Mouse (Mus musculus) heart, postnatal 0 days (tissue): ENCODE data around the gene Sox8. TPM values are rescaled to one million over a fixed set of nuclear protein-coding genes. Genes with fewer than 3 reads are reported as not detected.
A peak's percentile ranks its signal among the peaks of the same experiment; 100 is the strongest.

Experiments
- ATAC-seq: fragments of 200-750 bp; cut with Nextera tagmentation; 2 replicates; pipeline ENCODE4 v1.8.0; 2017; ENCODE audit warnings: low read depth, moderate number of reproducible peaks, moderate library complexity; ENCODE audit not compliant: insufficient read depth
- DNase-seq: peaks from one replicate; pipeline ENCODE4 v3.0.0-alpha.2; 2016; ENCODE audit warnings: low spot score
- H3K27ac ChIP-seq: fragments of 300-500 bp; sonication (generic); 2 replicates; pipeline ENCODE4 v1.5.1; 2014; ENCODE audit warnings: low read depth, mild to moderate bottlenecking
- H3K27me3 ChIP-seq: fragments of 300-500 bp; sonication (generic); 2 replicates; pipeline ENCODE4 v1.6.1; 2014; ENCODE audit warnings: low read length, mixed read lengths; ENCODE audit not compliant: control insufficient read depth, insufficient read depth
- H3K36me3 ChIP-seq: fragments of 300-500 bp; sonication (generic); replicated peaks from 2 replicates; pipeline ENCODE4 v1.6.1; 2014; ENCODE audit warnings: low read length, mixed read lengths; ENCODE audit not compliant: control insufficient read depth, insufficient read depth
- H3K4me1 ChIP-seq: fragments of 300-500 bp; sonication (generic); 2 replicates; pipeline ENCODE4 v1.6.1; 2014; ENCODE audit warnings: antibody characterized with exemption; ENCODE audit not compliant: control insufficient read depth, insufficient read depth
- H3K4me2 ChIP-seq: fragments of 300-500 bp; sonication (generic); 2 replicates; pipeline ENCODE4 v1.6.1; 2014; ENCODE audit warnings: low read depth, mild to moderate bottlenecking, low read length, moderate library complexity
- H3K4me3 ChIP-seq: fragments of 300-500 bp; sonication (generic); 2 replicates; pipeline ENCODE4 v1.5.1; 2014; ENCODE audit warnings: low read depth, low read length
- H3K9ac ChIP-seq: fragments of 300-500 bp; sonication (generic); replicated peaks from 2 replicates; pipeline ENCODE4 v1.6.1; 2014; ENCODE audit warnings: low read depth, low read length, mixed read lengths
- H3K9me3 ChIP-seq: fragments of 300-500 bp; sonication (generic); replicated peaks from 2 replicates; pipeline ENCODE4 v1.6.1; 2016; ENCODE audit warnings: low read length; ENCODE audit not compliant: control insufficient read depth
- CTCF ChIP-seq: IDR thresholded peaks from 2 replicates; pipeline ENCODE4 v1.5.1; 2016; ENCODE audit warnings: antibody characterized with exemption, control low read depth, low read depth
- EP300 ChIP-seq: IDR thresholded peaks from 2 replicates; pipeline ENCODE4 v1.6.1; 2016; ENCODE audit warnings: antibody characterized with exemption, low read depth
- WGBS: fragments of 180-500 bp; shearing (Covaris S2); extraction: QIAGEN DNeasy Blood & Tissue Kit; methylation state at CpG from one replicate; pipeline ENCODE4 v1.1.7; 2014; 5-methylcytosine and 5-hydroxymethylcytosine counted together
- polyA plus RNA-seq: library from polyadenylated mRNA; unstranded; fragments of >200 nt; fragmentation: Nextera tagmentation; extraction: Ambion mirVana; gene quantifications from 2 replicates; pipeline ENCODE4 v1.2.1, GENCODE M21; 2015
- total RNA-seq: library from RNA; depleted of rRNA; stranded (reverse); fragments of >200 nt; gene quantifications from 2 replicates; pipeline ENCODE4 v1.2.3, GENCODE M21; 2014; ENCODE audit warnings: low replicate concordance

Gene Sox8
- total and polyA plus RNA-seq, 2 experiments from 2014 or later = 0.11 TPM; not detected in 1

GRCm38 (mm10) chr17:25579332-25580047 is 9.0 kb upstream of the Sox8 start:
- DNase-seq (no peak), ATAC-seq (peak; percentile 25)
- TF ChIP-seq CTCF (no peak), EP300 (no peak)
- WGBS = 6% methylated on average over 21 of the region's 21 CpGs
- Histone ChIP-seq H3K36me3 (no peaks in the 10 kb centered on the region), H3K4me2 (peak overlapping the region; percentile 82), H3K27ac (peak overlapping the region; percentile 83), H3K4me3 (peak overlapping the region; percentile 66), H3K27me3 (no peaks in the 10 kb centered on the region), H3K9me3 (no peaks in the 10 kb centered on the region), H3K9ac (peak overlapping the region; percentile 85), H3K4me1 (peaks cover 49% of the 10 kb centered on the region)

GRCm38 (mm10) chr17:25578920-25579319 is 8.4 kb upstream of the Sox8 start, which contains the start of gene Lmf1:
Gene Lmf1 (plus strand): TSS chr17:25579085.
- peaks cover 49% of the 10 kb centered on the region for H3K4me1 ChIP-seq
- under 1% methylated on average over 31 of the region's 31 CpGs for WGBS
- peak; percentile 45 for TF ChIP-seq CTCF
- no peak for TF ChIP-seq EP300

GRCm38 (mm10) chr17:25577702-25578101 is 7.2 kb upstream of the Sox8 start:
- Histone ChIP-seq H3K9ac (no peak overlapping the region), H3K36me3 (no peaks in the 10 kb centered on the region), H3K4me2 (no peak overlapping the region), H3K27me3 (no peaks in the 10 kb centered on the region), H3K27ac (no peak overlapping the region), H3K4me3 (no peak overlapping the region), H3K4me1 (peaks cover 43% of the 10 kb centered on the region), H3K9me3 (no peaks in the 10 kb centered on the region)
- WGBS = 66% methylated on average over 2 of the region's 2 CpGs
- no peak for ATAC-seq
- no peak for DNase-seq
- TF ChIP-seq EP300 (no peak), CTCF (no peak)

More at GRCm38 (mm10) chr17:25578920-25579319, 8.4 kb upstream of the Sox8 start, which contains the start of gene Lmf1:
- peak within 1 kb of the TSS; percentile 83 for H3K27ac ChIP-seq
- peak within 1 kb of the TSS; percentile 85 for H3K9ac ChIP-seq
- peak within 1 kb of the TSS; percentile 66 for H3K4me3 ChIP-seq
- DNase-seq (peak; percentile 97), ATAC-seq (peak; percentile 93)
- H3K9me3 ChIP-seq = no peaks in the 10 kb centered on the region
- peak within 1 kb of the TSS; percentile 82 for H3K4me2 ChIP-seq
- no peaks in the 10 kb centered on the region for H3K27me3 ChIP-seq
- no peaks in the 10 kb centered on the region for H3K36me3 ChIP-seq

GRCm38 (mm10) chr17:25577263-25577662 is 6.8 kb upstream of the Sox8 start:
- Histone ChIP-seq H3K27me3 (no peaks in the 10 kb centered on the region), H3K9ac (no peak overlapping the region), H3K4me3 (no peak overlapping the region), H3K4me1 (peaks cover 38% of the 10 kb centered on the region), H3K9me3 (no peaks in the 10 kb centered on the region), H3K36me3 (no peaks in the 10 kb centered on the region), H3K27ac (no peak overlapping the region), H3K4me2 (no peak overlapping the region)
- DNase-seq = no peak
- ATAC-seq = no peak
- WGBS = 69% methylated on average over 6 of the region's 6 CpGs
- TF ChIP-seq EP300 = no peak
- TF ChIP-seq CTCF = no peak

DNA sequence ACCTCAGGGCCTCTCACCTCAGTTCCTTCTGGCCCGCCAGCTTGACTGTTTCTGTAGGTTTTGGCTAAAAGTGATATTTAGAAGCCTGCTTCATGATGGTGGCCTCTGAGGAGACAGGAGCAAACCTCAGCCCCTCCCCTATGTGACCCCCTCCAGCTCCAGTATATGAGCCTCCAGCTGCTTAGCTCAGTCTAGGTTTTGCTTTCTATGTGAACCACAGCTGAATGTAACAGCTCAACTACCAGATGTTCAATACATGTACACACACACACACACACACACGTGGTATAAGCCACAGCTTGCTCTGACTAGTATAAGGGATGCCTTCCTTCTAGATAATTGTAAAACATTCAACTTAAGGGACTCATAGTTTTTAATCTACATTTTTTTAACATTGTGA is 5.5 kb upstream of the Sox8 start:
- Histone ChIP-seq H3K4me2 (no peak overlapping the region), H3K9ac (no peak overlapping the region), H3K36me3 (no peaks in the 10 kb centered on the region), H3K9me3 (no peaks in the 10 kb centered on the region), H3K27ac (no peak overlapping the region), H3K4me1 (peaks cover 27% of the 10 kb centered on the region), H3K4me3 (no peak overlapping the region), H3K27me3 (peaks cover 1% of the 10 kb centered on the region)
- 72% methylated on average over 2 of the region's 2 CpGs for WGBS
- no peak for DNase-seq
- no peak for ATAC-seq
- TF ChIP-seq CTCF (no peak), EP300 (no peak)
